Mouse (Mus musculus) ES-Bruce4 (cell line): ENCODE results near the gene Lamc3.

Source experiments
- CTCF ChIP-seq: IDR thresholded peaks from one replicate; pipeline ENCODE4 v1.8.1; 2011; ENCODE audit warnings: low read depth, low read length
- EP300 ChIP-seq: IDR thresholded peaks from 2 replicates; pipeline ENCODE4 v1.6.1; 2011; ENCODE audit warnings: low read depth, low read length; ENCODE audit not compliant: insufficient read depth
- POLR2A ChIP-seq: IDR thresholded peaks from one replicate; pipeline ENCODE4 v1.8.1; 2011; ENCODE audit warnings: low read length; ENCODE audit not compliant: insufficient read depth

GRCm38 (mm10) chr2:31945580-31945979 is 58.5 kb downstream of the Lamc3 start:
- TF ChIP-seq CTCF (no peak), POLR2A (no peak), EP300 (no peak)
